Mouse (Mus musculus) hindbrain, postnatal 0 days (tissue): ENCODE data around the gene Camsap2. TPM values are rescaled to one million over a fixed set of nuclear protein-coding genes. Genes with fewer than 3 reads are reported as not detected.

Source experiments
- ATAC-seq: fragments of 200-750 bp; cut with Nextera tagmentation; 2 replicates; pipeline ENCODE4 v1.8.0; 2017; ENCODE audit warnings: mild to moderate bottlenecking, moderate TSS enrichment, moderate library complexity
- DNase-seq: peaks from one replicate; pipeline ENCODE4 v3.0.0-alpha.2; 2015; ENCODE audit warnings: low spot score
- H3K27ac ChIP-seq: fragments of 300-500 bp; sonication (generic); 2 replicates; pipeline ENCODE4 v1.5.1; 2014; ENCODE audit warnings: mild to moderate bottlenecking
- H3K27me3 ChIP-seq: fragments of 300-500 bp; sonication (generic); 2 replicates; pipeline ENCODE4 v1.6.1; 2014; ENCODE audit warnings: low read length, mixed read lengths; ENCODE audit not compliant: insufficient read depth
- H3K36me3 ChIP-seq: fragments of 300-500 bp; sonication (generic); 2 replicates; pipeline ENCODE4 v1.6.1; 2014; ENCODE audit warnings: low read length, mixed read lengths; ENCODE audit not compliant: insufficient read depth
- H3K4me1 ChIP-seq: fragments of 300-500 bp; sonication (generic); 2 replicates; pipeline ENCODE4 v1.6.1; 2014; ENCODE audit warnings: antibody characterized with exemption, low read length, mixed read lengths; ENCODE audit not compliant: insufficient read depth
- H3K4me2 ChIP-seq: fragments of 300-500 bp; sonication (generic); 2 replicates; pipeline ENCODE4 v1.6.1; 2014; ENCODE audit warnings: low read depth, mild to moderate bottlenecking, low read length, moderate library complexity, mixed read lengths
- H3K4me3 ChIP-seq: fragments of 300-500 bp; sonication (generic); 2 replicates; pipeline ENCODE4 v1.5.1; 2014; ENCODE audit warnings: low read length
- H3K9ac ChIP-seq: fragments of 300-500 bp; sonication (generic); replicated peaks from 2 replicates; pipeline ENCODE4 v1.6.1; 2014; ENCODE audit warnings: mild to moderate bottlenecking, low read length, moderate library complexity, mixed read lengths
- H3K9me3 ChIP-seq: fragments of 300-500 bp; sonication (generic); 2 replicates; pipeline ENCODE4 v1.6.1; 2016; ENCODE audit warnings: low read length, mixed read lengths
- CTCF ChIP-seq: IDR thresholded peaks from 2 replicates; pipeline ENCODE4 v1.5.1; 2016; ENCODE audit warnings: antibody characterized with exemption, control low read depth, low read depth
- WGBS: fragments of 180-500 bp; shearing (Covaris S2); extraction: QIAGEN DNeasy Blood & Tissue Kit; methylation state at CpG from one replicate; pipeline ENCODE4 v1.1.7; 2014; 5-methylcytosine and 5-hydroxymethylcytosine counted together
- polyA plus RNA-seq: library from polyadenylated mRNA; unstranded; fragments of >200 nt; fragmentation: Nextera tagmentation; extraction: Ambion mirVana; gene quantifications from 2 replicates; pipeline ENCODE4 v1.2.1, GENCODE M21; 2015
- total RNA-seq: library from RNA; depleted of rRNA; stranded (reverse); fragments of >200 nt; gene quantifications from 2 replicates; pipeline ENCODE4 v1.2.3, GENCODE M21; 2014; rRNA removed

Gene Camsap2
- total and polyA plus RNA-seq, 2 experiments from 2014 or later, result 20.1 to 99.1 TPM

DNA sequence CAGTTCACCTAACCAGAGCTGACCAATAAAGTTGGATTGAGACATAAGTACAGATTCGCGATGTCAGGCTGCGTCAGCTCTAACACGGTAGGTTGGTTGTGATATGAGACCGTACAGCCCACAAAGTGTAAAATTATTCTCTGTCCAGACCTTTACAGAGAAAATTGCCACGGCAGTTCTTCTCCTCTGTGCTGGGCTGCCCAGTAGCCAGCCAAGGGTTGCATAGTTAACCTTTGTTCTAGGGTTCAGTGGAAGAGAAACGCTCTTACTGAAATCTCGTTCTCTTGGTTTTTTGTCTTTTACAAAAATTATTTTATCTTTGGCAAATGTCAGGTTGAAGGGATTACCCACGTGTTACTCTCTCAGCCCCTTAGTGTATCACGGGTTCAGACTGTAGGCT lies 123.5 kb downstream of the Camsap2 start:
- DNase-seq (no peak), ATAC-seq (no peak)
- H3K36me3 ChIP-seq, result no peaks in the 10 kb centered on the region
- H3K4me2 ChIP-seq, result no peak overlapping the region
- H3K4me1 ChIP-seq, result peaks cover 9% of the 10 kb centered on the region; the same call in 1 of the 2 replicates
- 85% methylated on average over 10 of the region's 10 CpGs for WGBS
- H3K4me3 ChIP-seq, result no peak overlapping the region
- H3K9ac ChIP-seq, result no peak overlapping the region
- H3K27me3 ChIP-seq, result no peaks in the 10 kb centered on the region
- no peak overlapping the region for H3K27ac ChIP-seq
- H3K9me3 ChIP-seq, result no peaks in the 10 kb centered on the region
- no peak for TF ChIP-seq CTCF

DNA sequence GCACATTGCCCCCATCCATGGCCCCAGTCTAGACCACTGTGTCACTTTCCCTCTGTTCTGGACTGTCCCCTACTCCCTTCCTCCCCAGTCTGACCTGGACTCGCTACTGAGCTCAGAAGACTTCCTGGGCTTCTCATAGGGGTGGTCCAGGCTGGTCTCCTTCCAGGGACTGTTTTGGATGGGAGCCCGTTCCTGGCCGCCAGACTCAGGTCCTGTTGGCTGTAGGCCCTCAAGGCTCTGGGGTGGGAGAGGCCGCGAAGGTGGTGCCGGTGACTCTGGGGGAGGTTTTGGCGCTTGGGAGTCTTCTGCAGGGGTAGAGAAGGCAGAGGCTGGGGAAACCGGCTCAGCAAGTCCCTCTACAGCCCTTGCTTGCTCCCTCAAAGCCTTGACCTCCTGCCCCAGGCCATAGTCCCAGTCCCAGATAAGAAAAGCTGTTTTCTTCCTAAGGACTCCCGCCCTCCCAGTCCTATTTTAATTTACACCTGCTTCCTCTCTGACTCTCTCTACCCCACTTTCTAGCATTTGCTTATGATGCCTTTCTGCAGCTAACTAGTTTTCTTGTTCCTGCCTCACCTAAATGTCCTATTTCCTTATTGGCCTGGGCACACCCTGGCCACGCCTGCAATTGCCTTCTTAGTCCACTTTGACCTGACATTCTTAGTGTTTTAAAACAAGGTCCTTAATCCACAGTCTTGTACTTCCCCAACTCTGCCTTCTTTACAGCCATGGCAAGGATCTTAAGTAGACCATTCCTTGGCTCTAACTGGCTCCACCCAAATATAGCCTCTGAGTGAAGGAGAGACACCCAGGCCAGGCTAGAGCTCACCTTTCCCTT lies 125.7 kb downstream of the Camsap2 start:
- Histone ChIP-seq H3K9ac (no peak overlapping the region), H3K27ac (no peak overlapping the region), H3K9me3 (no peaks in the 10 kb centered on the region), H3K4me2 (no peak overlapping the region), H3K36me3 (no peaks in the 10 kb centered on the region), H3K27me3 (no peaks in the 10 kb centered on the region), H3K4me1 (peaks cover 4% of the 10 kb centered on the region; the same call in 1 of the 2 replicates), H3K4me3 (no peak overlapping the region)
- TF ChIP-seq CTCF, result no peak
- DNase-seq, result no peak
- WGBS, result 78% methylated on average over 10 of the region's 10 CpGs
- no peak for ATAC-seq

Other genes with a start within 250 kb of the Camsap2 start
- gene Kif21b, start 214.7 kb downstream of the Camsap2 start, total RNA-seq, result 144 and 155 TPM in 2 replicates
- gene Kif21b, start 214.7 kb downstream of the Camsap2 start, polyA plus RNA-seq, result 22.6 and 26.8 TPM in 2 replicates
- gene Mroh3, start 133.3 kb downstream of the Camsap2 start, total RNA-seq, result 0.84 TPM in 1 of 2 replicates, not detected in the other
- gene Mroh3, start 133.3 kb downstream of the Camsap2 start, polyA plus RNA-seq, result 0.19 and 0.23 TPM in 2 replicates
- gene Inava, start 111.8 kb downstream of the Camsap2 start, total RNA-seq, result 4.5 and 11.3 TPM in 2 replicates
- gene Inava, start 111.8 kb downstream of the Camsap2 start, polyA plus RNA-seq, result 2.8 and 2.9 TPM in 2 replicates
- 6.0 and 6.2 TPM in 2 replicates for gene Gpr25, start 85.2 kb downstream of the Camsap2 start, total RNA-seq
- 0.78 and 1.3 TPM in 2 replicates for gene Gpr25, start 85.2 kb downstream of the Camsap2 start, polyA plus RNA-seq
- gene Ddx59, start 69.2 kb upstream of the Camsap2 start, total RNA-seq, result 15.0 and 18.3 TPM in 2 replicates
- 15.8 and 16.8 TPM in 2 replicates for gene Ddx59, start 69.2 kb upstream of the Camsap2 start, polyA plus RNA-seq
- gene Kif14, start 120.2 kb upstream of the Camsap2 start, total RNA-seq, result 1.3 and 3.4 TPM in 2 replicates
- gene Kif14, start 120.2 kb upstream of the Camsap2 start, polyA plus RNA-seq, result 1.1 and 1.3 TPM in 2 replicates